Mouse (Mus musculus): ENCODE measurements at regions not wholly inside any gene's neighbourhood (a gene's known extent, or its start where the extent isn't known, plus 50 kb on each side); places are given as distances from the start of the nearest gene placed in this dataset.

- DNase-seq (ENCODE audit: low read depth, low spot score) = no peak
These were observed 61.7 kb upstream of the Hrasls start for GRCm38 (mm10) chr16:29147766-29148165.

DNA sequence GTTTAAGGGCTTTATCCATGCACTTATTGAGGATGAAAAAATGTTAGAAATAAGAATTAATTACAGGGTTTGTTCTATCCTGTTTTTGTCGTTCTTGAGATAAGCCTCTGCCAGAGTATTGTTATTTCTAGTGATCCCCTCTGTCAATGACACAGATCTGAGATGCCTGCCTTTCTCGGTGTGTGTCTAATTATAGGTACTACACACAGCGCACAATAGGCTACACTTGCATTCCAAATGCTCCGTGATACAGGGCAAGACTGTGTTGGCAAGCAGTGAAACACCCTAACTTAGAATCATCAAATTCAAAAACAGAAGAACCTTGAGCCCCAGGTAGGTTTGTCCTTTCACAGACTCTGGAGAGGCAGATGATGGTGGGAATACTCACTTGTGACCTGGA lies 90.3 kb upstream of the Hrasls start:
- no peak for DNase-seq (ENCODE audit: low read depth, low spot score)

GRCm38 (mm10) chr16:29096791-29097190 lies 112.7 kb upstream of the Hrasls start:
- DNase-seq (ENCODE audit: low read depth, low spot score) = no peak

GRCm38 (mm10) chr16:29065961-29066360 lies 136.5 kb upstream of the Mb21d2 start:
- DNase-seq (ENCODE audit: low read depth, low spot score) = no peak

DNA sequence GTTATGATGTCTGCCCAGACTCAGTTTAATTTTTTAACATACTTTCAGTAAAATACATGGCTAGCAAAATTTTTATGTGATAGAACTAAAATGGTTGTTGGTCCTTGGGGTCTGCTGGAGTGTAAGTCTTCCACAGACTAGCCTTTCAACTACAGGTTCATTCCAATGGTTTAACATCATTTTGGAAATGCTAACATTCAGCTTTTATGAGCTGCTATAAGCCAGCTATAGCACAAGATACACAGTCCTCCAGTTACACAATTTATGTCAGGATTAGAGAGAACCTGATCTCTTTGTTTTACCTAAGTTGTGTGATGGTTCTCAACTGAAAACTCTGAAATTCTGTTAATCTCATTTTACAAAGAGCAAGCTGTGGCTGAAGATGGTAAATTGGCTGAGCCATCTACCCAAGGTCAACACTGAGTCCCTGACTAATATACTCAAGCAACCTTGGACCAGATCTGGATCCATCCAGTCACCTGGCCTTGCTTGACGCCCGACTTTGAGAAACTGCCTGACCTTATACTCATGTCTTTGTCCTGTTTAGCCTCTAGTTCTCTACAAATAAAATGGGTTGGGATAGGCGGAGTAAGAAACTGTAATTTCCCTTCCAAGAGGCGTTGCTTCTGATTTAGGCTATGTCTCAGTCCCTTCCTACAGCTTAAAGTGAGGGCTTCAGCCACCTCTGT lies 135.8 kb upstream of the Mb21d2 start:
- peak; percentile 7 for DNase-seq (ENCODE audit: low read depth, low spot score)

- no peak for DNase-seq (ENCODE audit: low read depth, low spot score)
These were observed 133.9 kb upstream of the Mb21d2 start for GRCm38 (mm10) chr16:29063377-29063776.

DNA sequence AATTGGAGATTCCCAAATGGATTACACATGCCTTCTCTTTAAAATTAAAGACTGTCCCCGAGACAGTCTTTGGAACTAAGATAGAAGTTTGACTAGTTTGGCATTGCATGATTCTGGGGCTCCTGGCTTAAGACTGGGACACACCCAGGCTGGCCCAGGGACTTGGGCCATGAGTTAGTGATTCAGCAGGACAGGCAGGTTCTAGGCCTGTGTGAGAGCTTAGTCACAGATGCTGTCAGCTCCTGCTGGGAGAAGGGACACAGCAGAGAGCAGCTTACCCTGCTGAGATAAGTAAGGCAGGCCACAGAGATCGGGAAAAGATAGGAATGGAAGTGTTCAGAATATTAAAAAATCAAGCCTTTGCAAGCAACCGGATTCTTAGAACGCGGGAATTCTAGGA lies 127.6 kb upstream of the Mb21d2 start:
- DNase-seq (ENCODE audit: low read depth, low spot score) = no peak

- DNase-seq (ENCODE audit: low read depth, low spot score) = no peak
These were observed 125.0 kb upstream of the Mb21d2 start for GRCm38 (mm10) chr16:29054423-29054822.

DNA sequence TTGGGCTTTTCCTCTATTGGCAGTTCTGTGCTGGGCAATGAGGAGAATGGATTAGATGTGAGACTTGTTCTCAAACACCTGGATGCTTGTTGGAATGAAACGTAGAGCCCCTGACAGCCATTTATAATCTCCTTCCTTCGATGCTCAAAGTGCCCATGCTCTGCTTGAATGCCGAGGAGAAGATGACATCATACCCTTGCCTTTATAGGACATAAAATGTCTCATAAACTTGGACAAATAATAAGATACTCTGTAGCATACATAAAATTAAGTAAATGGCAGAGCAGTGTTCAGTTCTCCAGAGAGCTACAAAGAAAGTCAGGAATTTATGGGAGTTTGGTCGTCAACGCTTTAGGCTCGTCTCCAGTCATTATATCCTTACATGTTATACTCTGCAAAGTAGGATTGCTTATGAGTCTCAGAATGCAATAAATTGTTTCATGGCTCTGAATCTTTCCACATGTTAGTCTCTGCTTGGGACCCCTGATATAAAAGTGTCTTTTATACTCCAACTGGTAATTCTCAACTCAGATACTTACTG lies 117.0 kb upstream of the Mb21d2 start:
- no peak for DNase-seq (ENCODE audit: low read depth, low spot score)

DNA sequence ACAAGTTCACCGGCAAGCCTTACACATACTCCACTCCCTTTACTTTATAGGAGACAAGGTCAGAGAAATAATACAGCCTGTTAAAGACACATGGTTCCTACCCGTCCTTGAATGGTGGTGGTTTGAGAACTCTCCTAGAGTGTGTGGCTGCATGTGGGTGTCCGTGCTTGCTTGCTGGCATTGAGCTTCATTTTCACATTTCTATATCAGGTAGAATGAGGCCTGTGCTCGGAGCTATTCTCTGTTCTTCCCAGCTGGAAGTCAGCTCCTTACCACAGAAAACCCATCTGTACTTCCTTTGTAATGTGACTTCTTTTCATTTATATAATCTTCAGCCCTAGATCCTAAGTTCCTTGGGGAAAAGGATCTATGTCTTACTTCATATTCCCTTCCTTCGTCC lies 106.0 kb upstream of the Mb21d2 start:
- DNase-seq (ENCODE audit: low read depth, low spot score) = no peak

- DNase-seq (ENCODE audit: low read depth, low spot score) = no peak
These were observed 104.8 kb upstream of the Mb21d2 start for GRCm38 (mm10) chr16:29034053-29034794.

GRCm38 (mm10) chr16:29033357-29033756 lies 103.9 kb upstream of the Mb21d2 start:
- DNase-seq (ENCODE audit: low read depth, low spot score) = no peak

- no peak for DNase-seq (ENCODE audit: low read depth, low spot score)
These were observed 98.4 kb upstream of the Mb21d2 start for GRCm38 (mm10) chr16:29027856-29028255.

DNA sequence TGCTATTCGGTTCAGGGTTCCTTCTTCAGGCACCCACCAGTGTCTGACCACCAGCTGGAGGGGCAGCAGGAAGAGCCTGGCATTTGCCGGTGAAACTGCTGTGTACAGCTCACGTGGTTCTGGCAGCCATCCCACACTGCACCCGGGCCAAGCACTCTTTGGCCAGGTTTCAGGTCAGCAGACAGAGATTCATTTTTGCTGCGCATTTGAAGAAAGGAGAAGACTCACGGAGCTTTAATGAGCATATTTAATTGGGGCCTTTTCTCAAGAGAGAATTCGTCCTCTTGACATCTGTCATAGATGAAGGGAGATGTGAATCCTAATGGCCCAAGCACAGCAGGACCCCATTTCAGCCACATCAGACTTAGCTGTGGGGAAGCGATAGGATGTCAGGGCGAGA lies 71.8 kb upstream of the Mb21d2 start:
- DNase-seq (ENCODE audit: low read depth, low spot score) = no peak

- DNase-seq (ENCODE audit: low read depth, low spot score) = no peak
These were observed 70.2 kb upstream of the Mb21d2 start for GRCm38 (mm10) chr16:28999641-29000040.

DNA sequence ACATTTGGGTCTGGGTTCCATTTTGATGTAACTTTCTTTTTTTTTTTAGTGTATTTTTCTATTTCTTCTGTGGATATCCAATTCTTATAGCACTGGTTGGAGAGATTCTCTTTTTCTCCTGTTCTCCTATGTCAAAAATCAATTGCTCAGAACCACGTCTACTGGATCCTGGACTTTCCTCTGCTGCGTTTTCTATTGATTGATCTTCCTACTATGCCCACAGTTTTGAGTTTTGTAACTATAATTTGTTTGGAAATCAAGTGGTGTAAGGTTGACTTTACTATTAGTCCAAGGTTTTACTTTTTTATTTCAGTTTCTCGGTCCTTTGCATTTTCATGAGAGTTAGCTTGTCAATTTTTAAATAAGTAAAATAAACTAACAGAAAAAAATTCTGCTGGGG lies 67.2 kb upstream of the Mb21d2 start:
- DNase-seq (ENCODE audit: low read depth, low spot score) = no peak

DNA sequence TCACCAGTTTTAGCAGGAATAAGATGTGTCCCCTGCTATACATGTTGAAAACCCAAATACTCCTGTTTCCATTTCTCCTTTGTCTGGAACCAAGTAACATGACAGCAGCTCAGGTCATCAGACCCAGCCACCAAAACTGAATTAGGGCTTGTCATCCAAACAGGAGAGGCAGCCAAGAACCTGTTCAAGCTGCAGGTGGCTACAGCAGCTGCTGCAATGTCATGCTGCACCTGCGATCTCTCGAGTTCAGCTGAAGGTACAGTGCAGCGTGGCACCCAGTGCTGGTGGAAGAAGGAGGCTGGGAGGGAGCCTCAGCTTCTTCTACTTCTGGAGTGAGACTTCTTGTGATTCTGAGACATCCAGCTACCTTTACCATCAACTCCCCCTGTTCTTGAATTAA lies 61.2 kb upstream of the Mb21d2 start:
- no peak for DNase-seq (ENCODE audit: low read depth, low spot score)

GRCm38 (mm10) chr16:28984931-28985330 lies 55.5 kb upstream of the Mb21d2 start:
- DNase-seq (ENCODE audit: low read depth, low spot score) = no peak

- no peak for DNase-seq (ENCODE audit: low read depth, low spot score)
These were observed 53.4 kb upstream of the Mb21d2 start for GRCm38 (mm10) chr16:28982901-28983300.
